In the genomic region with DNA sequence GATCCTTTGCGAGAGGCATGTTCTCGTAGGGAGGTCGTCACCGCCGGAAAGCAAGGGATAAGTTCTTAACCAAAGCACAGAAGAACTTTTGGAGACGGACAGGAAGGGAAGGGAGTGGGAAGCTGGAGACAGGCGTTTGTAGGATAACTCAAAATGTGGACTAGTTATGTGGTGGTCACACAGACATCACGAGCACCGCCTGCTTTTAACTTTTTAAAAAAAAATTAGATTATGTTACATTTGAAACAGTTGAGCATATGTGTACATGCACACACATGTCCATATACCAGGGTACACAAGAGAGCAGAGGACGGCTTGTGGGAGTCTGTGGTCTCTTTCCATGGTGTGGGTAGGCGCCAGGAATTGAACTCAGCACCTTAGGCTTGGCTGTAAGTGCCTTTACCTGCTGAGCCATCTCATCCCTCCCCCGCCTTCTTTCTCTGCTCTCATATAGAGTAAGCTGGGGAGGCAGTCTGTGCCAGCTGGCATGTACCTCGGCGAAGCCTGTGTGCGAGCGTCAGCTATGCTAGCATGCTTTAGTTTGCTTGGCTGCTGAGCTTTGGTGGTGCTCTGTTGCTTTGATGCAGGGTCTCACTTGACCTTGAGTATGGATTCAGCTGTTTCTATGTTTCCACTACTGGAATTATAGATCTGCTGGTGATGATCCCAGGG, we compare ENCODE assay signal across 8 mouse cellular contexts. TPM values are rescaled to one million over a fixed set of nuclear protein-coding genes. Genes with fewer than 3 reads are reported as not detected.
DNase-seq lines count a peak whose midpoint lies in the region; ATAC-seq and TF ChIP-seq lines count a peak whose summit lies in the region.

Rps27rt (minus strand) TSS at position 51 of the 672 bp plus-strand sequence.

- DNase-seq in kidney, adult 2 months = no peak
- DNase-seq in kidney, postnatal 10 days = no peak
- no peak for DNase-seq in MEL (ENCODE audit: low read depth, low spot score)
- no peak for DNase-seq in stomach, postnatal 0 days (ENCODE audit: low spot score)
- no peak for DNase-seq in MN1 (ENCODE audit: low spot score)

- no peak for TF ChIP-seq EP300 in MEL (IDR thresholded peaks at IDR 0.05; ENCODE audit: low read depth in 1 of 2, low read length in 2 of 2)
- no peak for TF ChIP-seq EP300 in stomach, postnatal 0 days (optimal IDR thresholded peaks at IDR 0.05)

- no peaks in the 10 kb centered on the region for H3K27me3 ChIP-seq in kidney, adult 2 months (replicated peaks; ENCODE audit: control insufficient read depth, insufficient read depth, low read length)
- H3K27me3 ChIP-seq in MEL (ENCODE audit: control insufficient read depth in 1 of 2, insufficient read depth in 2 of 2, low read length in 2 of 2) = no peaks in the 10 kb centered on the region
- H3K27me3 ChIP-seq in forebrain, embryonic 12.5 days = peaks cover 24% of the 10 kb centered on the region
- peaks cover 33% of the 10 kb centered on the region for H3K27me3 ChIP-seq in liver, embryonic 12.5 days (replicated peaks)
- H3K27me3 ChIP-seq in stomach, postnatal 0 days (ENCODE audit: control insufficient read depth, insufficient read depth, low read length) = no peaks in the 10 kb centered on the region

- no peaks in the 10 kb centered on the region for H3K36me3 ChIP-seq in kidney, adult 2 months (ENCODE audit: control insufficient read depth, insufficient read depth, low read length)
- no peaks in the 10 kb centered on the region for H3K36me3 ChIP-seq in MEL (ENCODE audit: control insufficient read depth in 1 of 2, insufficient read depth in 2 of 2, low read length in 2 of 2)
- no peaks in the 10 kb centered on the region for H3K36me3 ChIP-seq in forebrain, embryonic 12.5 days (replicated peaks)
- H3K36me3 ChIP-seq in liver, embryonic 12.5 days = no peaks in the 10 kb centered on the region
- H3K36me3 ChIP-seq in stomach, postnatal 0 days (ENCODE audit: control insufficient read depth, insufficient read depth, low read length) = no peaks in the 10 kb centered on the region

- no peak for TF ChIP-seq CTCF in kidney, adult 2 months (conservative IDR thresholded peaks at IDR 0.05; ENCODE audit: insufficient read depth, insufficient read length, low read depth, low read length)
- no peak for TF ChIP-seq CTCF in MEL (IDR thresholded peaks at IDR 0.05 in 2 of 3, conservative IDR thresholded peaks at IDR 0.05 in 1 of 3; ENCODE audit: control insufficient read depth in 1 of 3, insufficient read depth in 1 of 3, low read depth in 2 of 3, low read length in 3 of 3, poor library complexity in 1 of 3, severe bottlenecking in 1 of 3)
- TF ChIP-seq CTCF in stomach, postnatal 0 days (IDR thresholded peaks at IDR 0.05; ENCODE audit: low read depth) = no peak

- H3K9ac ChIP-seq in MEL (ENCODE audit: control insufficient read depth, low read depth, low read length, poor library complexity, severe bottlenecking) = no peak within 1 kb of the TSS
- no peak within 1 kb of the TSS for H3K9ac ChIP-seq in forebrain, embryonic 12.5 days
- H3K9ac ChIP-seq in liver, embryonic 12.5 days = no peak within 1 kb of the TSS
- no peak within 1 kb of the TSS for H3K9ac ChIP-seq in stomach, postnatal 0 days (ENCODE audit: low read length)

- no peaks in the 10 kb centered on the region for H3K79me2 ChIP-seq in MEL (ENCODE audit: control insufficient read depth, insufficient read depth, low read length, poor library complexity)

- no peak for TF ChIP-seq RAD21 in MEL (IDR thresholded peaks at IDR 0.05; ENCODE audit: low read depth, low read length)

- no peak within 1 kb of the TSS for H3K4me3 ChIP-seq in kidney, adult 2 months (ENCODE audit: insufficient read depth, low read depth, low read length)
- H3K4me3 ChIP-seq in MEL (ENCODE audit: control insufficient read depth in 1 of 2, insufficient read depth in 1 of 2, low read depth in 2 of 2, low read length in 2 of 2) = no peak within 1 kb of the TSS
- H3K4me3 ChIP-seq in forebrain, embryonic 12.5 days (replicated peaks) = no peak within 1 kb of the TSS
- H3K4me3 ChIP-seq in liver, embryonic 12.5 days = no peak within 1 kb of the TSS
- no peak within 1 kb of the TSS for H3K4me3 ChIP-seq in stomach, postnatal 0 days (ENCODE audit: low read depth, low read length)

- H3K9me3 ChIP-seq in MEL (replicated peaks; ENCODE audit: insufficient read depth, low read length) = no peaks in the 10 kb centered on the region
- H3K9me3 ChIP-seq in forebrain, embryonic 12.5 days = no peaks in the 10 kb centered on the region
- H3K9me3 ChIP-seq in liver, embryonic 12.5 days (replicated peaks) = no peaks in the 10 kb centered on the region
- H3K9me3 ChIP-seq in stomach, postnatal 0 days (ENCODE audit: control insufficient read depth, low read length) = no peaks in the 10 kb centered on the region

- no peak for TF ChIP-seq POLR2A in kidney, adult 2 months (IDR thresholded peaks at IDR 0.05; ENCODE audit: low read depth, low read length)
- no peak for TF ChIP-seq POLR2A in MEL (IDR thresholded peaks at IDR 0.05; ENCODE audit: control insufficient read depth in 1 of 2, insufficient read depth in 1 of 2, low read depth in 1 of 2, low read length in 2 of 2, poor library complexity in 1 of 2)

- no peak for ATAC-seq in forebrain, embryonic 12.5 days (ENCODE audit: low FRiP score)
- ATAC-seq in hematopoietic stem cell, adult 5-6 weeks (replicated peaks in 1 of 2; ENCODE audit: insufficient read depth in 1 of 2, low FRiP score in 2 of 2, low TSS enrichment in 1 of 2, low read depth in 1 of 2, poor library complexity in 2 of 2, severe bottlenecking in 2 of 2) = no peak
- no peak for ATAC-seq in liver, embryonic 12.5 days
- no peak for ATAC-seq in stomach, postnatal 0 days (ENCODE audit: low FRiP score, low TSS enrichment)

- H3K4me2 ChIP-seq in forebrain, embryonic 12.5 days = no peak within 1 kb of the TSS
- H3K4me2 ChIP-seq in liver, embryonic 12.5 days = no peak within 1 kb of the TSS
- H3K4me2 ChIP-seq in stomach, postnatal 0 days (replicated peaks; ENCODE audit: low read depth) = no peak within 1 kb of the TSS

- H3K27ac ChIP-seq in kidney, adult 2 months (ENCODE audit: insufficient read depth, low read depth, low read length) = no peak within 1 kb of the TSS
- H3K27ac ChIP-seq in MEL (ENCODE audit: control insufficient read depth, low read depth, low read length) = no peak within 1 kb of the TSS
- no peak within 1 kb of the TSS for H3K27ac ChIP-seq in forebrain, embryonic 12.5 days
- no peak within 1 kb of the TSS for H3K27ac ChIP-seq in liver, embryonic 12.5 days
- no peak within 1 kb of the TSS for H3K27ac ChIP-seq in stomach, postnatal 0 days (replicated peaks)

- WGBS in kidney, adult 2 months = 93% methylated on average over 16 of the region's 16 CpGs
- WGBS in forebrain, embryonic 12.5 days = 94% methylated on average over 16 of the region's 16 CpGs
- 82% methylated on average over 16 of the region's 16 CpGs for WGBS in liver, embryonic 12.5 days (ENCODE audit: insufficient replicate concordance)
- WGBS in stomach, postnatal 0 days = 91% methylated on average over 16 of the region's 16 CpGs

- peaks cover 9% of the 10 kb centered on the region; the same call in 1 of the 2 replicates for H3K4me1 ChIP-seq in kidney, adult 2 months (ENCODE audit: control insufficient read depth, insufficient read depth, low read length)
- no peaks in the 10 kb centered on the region for H3K4me1 ChIP-seq in MEL (ENCODE audit: control insufficient read depth in 1 of 2, insufficient read depth in 2 of 2, low read length in 2 of 2)
- H3K4me1 ChIP-seq in forebrain, embryonic 12.5 days = peaks cover 10% of the 10 kb centered on the region
- H3K4me1 ChIP-seq in liver, embryonic 12.5 days = peaks cover 8% of the 10 kb centered on the region
- 0 out of 2 replicates have a peak, but pooled peaks cover 3% of the 10 kb centered on the region for H3K4me1 ChIP-seq in stomach, postnatal 0 days (replicated peaks; ENCODE audit: control insufficient read depth, insufficient read depth)

TF ChIP-seq in MEL, 35 proteins besides CTCF, POLR2A, EP300 and RAD21:
- TF ChIP-seq NELFE (IDR thresholded peaks at IDR 0.05; ENCODE audit: low read depth, low read length) (no peak), MYB (IDR thresholded peaks at IDR 0.05; ENCODE audit: low read depth, low read length) (no peak), POLR2AphosphoS2 (IDR thresholded peaks at IDR 0.05; ENCODE audit: low read length) (no peak), UBTF (IDR thresholded peaks at IDR 0.05; ENCODE audit: borderline replicate concordance, insufficient read depth, low read depth, low read length) (no peak), GABPA (IDR thresholded peaks at IDR 0.05; ENCODE audit: low read depth, low read length) (no peak), ZKSCAN1 (IDR thresholded peaks at IDR 0.05; ENCODE audit: low read depth, low read length) (no peak), RCOR1 (IDR thresholded peaks at IDR 0.05; ENCODE audit: low read depth, low read length) (no peak), MYC (IDR thresholded peaks at IDR 0.05; ENCODE audit: low read depth, low read length) (no peak), SMC3 (IDR thresholded peaks at IDR 0.05; ENCODE audit: low read depth, low read length) (no peak), USF1 (IDR thresholded peaks at IDR 0.05; ENCODE audit: low read depth, low read length) (no peak), USF2 (IDR thresholded peaks at IDR 0.05; ENCODE audit: borderline replicate concordance in 1 of 2, insufficient read depth in 1 of 2, low read depth in 1 of 2, low read length in 2 of 2) (no peak), MEF2A (IDR thresholded peaks at IDR 0.05; ENCODE audit: extremely low read depth, insufficient replicate concordance, low read depth, low read length, poor library complexity, severe bottlenecking) (no peak), CHD1 (IDR thresholded peaks at IDR 0.05; ENCODE audit: low read depth, low read length) (no peak), SIN3A (IDR thresholded peaks at IDR 0.05; ENCODE audit: low read length) (no peak), ZNF384 (IDR thresholded peaks at IDR 0.05; ENCODE audit: low read depth, low read length) (no peak), GATA1 (IDR thresholded peaks at IDR 0.05; ENCODE audit: low read depth, low read length) (no peak), ETS1 (IDR thresholded peaks at IDR 0.05; ENCODE audit: low read depth, low read length) (no peak)

RNA-seq across cellular contexts. Expression of gene Rps27rt, which starts in this region (rescaled TPM):
- polyA plus RNA-seq in kidney, adult 2 months (2012; rRNA removed) = 24.4 and 49.4 TPM in 2 replicates
- 152 and 338 TPM in 2 replicates for total RNA-seq in MEL (2012; rRNA removed)
- polyA plus RNA-seq in MEL (2012; ENCODE audit: insufficient read depth in 1 of 2, insufficient read length in 2 of 2, low read depth in 1 of 2, low replicate concordance in 2 of 2, missing spikeins in 1 of 2) = 10 to 100 TPM in 1 of 2 experiments, not detected in 1; 61.8 TPM
- 292 and 346 TPM in 2 replicates for polyA plus RNA-seq in forebrain, embryonic 12.5 days (2016; fragmentation: Nextera tagmentation; extraction: Ambion mirVana)
- total RNA-seq in hematopoietic stem cell, adult 5-6 weeks (2017) = 151 and 344 TPM in 2 replicates
- 275 and 335 TPM in 2 replicates for polyA plus RNA-seq in liver, embryonic 12.5 days (2016; fragmentation: Nextera tagmentation; extraction: Ambion mirVana)
- polyA plus RNA-seq in stomach, postnatal 0 days (2015; fragmentation: Nextera tagmentation; extraction: Ambion mirVana) = 682 and 701 TPM in 2 replicates
